Mouse (Mus musculus) neural tube, embryonic 10.5 days (tissue): ENCODE results near the gene Dock4.
"Not testable (repeated sequence)": the region's sequence is repeated elsewhere in the genome, so short reads cannot be mapped to it uniquely, and the experiment has no call there.

Experiments used
- DNase-seq: peaks from one replicate; pipeline ENCODE4 v3.0.0-alpha.2; 2017; ENCODE audit warnings: low spot score; ENCODE audit errors: extremely low spot score

The Dock4 gene

GRCm38 (mm10) chr12:40870387-40870786, 424.6 kb downstream of the Dock4 start:
- no peak for DNase-seq

GRCm38 (mm10) chr12:40872716-40873115, 427.0 kb downstream of the Dock4 start:
- no peak for DNase-seq

- DNase-seq, result not testable (repeated sequence)
Observed at GRCm38 (mm10) chr12:40873267-40873666, 427.5 kb downstream of the Dock4 start.

GRCm38 (mm10) chr12:40884976-40885375, 439.2 kb downstream of the Dock4 start:
- no peak for DNase-seq

GRCm38 (mm10) chr12:40885377-40885776, 439.6 kb downstream of the Dock4 start:
- no peak for DNase-seq

GRCm38 (mm10) chr12:40887496-40887895, 441.7 kb downstream of the Dock4 start:
- DNase-seq, result no peak

GRCm38 (mm10) chr12:40888261-40888791, 442.6 kb downstream of the Dock4 start:
- no peak for DNase-seq

GRCm38 (mm10) chr12:40888829-40889228, 443.1 kb downstream of the Dock4 start:
- no peak for DNase-seq

GRCm38 (mm10) chr12:40889534-40889933, 443.8 kb downstream of the Dock4 start:
- no peak for DNase-seq

- DNase-seq, result no peak
Observed at GRCm38 (mm10) chr12:40891168-40891567, 445.4 kb downstream of the Dock4 start.

GRCm38 (mm10) chr12:40893741-40894140, 448.0 kb downstream of the Dock4 start:
- DNase-seq, result no peak

GRCm38 (mm10) chr12:40894695-40895094, 448.9 kb downstream of the Dock4 start:
- DNase-seq, result no peak
